Mouse (Mus musculus): Measurements from ENCODE around the gene Nsun2. TPM values are rescaled to one million over a fixed set of nuclear protein-coding genes. Genes with fewer than 3 reads are reported as not detected.

Nsun2 gene
- polyA plus RNA-seq, 1 experiment = 159 TPM

GRCm38 (mm10) chr13:69559291-69559961, 25.9 kb downstream of the Nsun2 start:
- no peak for TF ChIP-seq GATA1 (IDR thresholded peaks at IDR 0.05; ENCODE audit: low read length)

GRCm38 (mm10) chr13:69562004-69562403, 28.5 kb downstream of the Nsun2 start:
- no peak for TF ChIP-seq GATA1 (IDR thresholded peaks at IDR 0.05; ENCODE audit: low read length)

GRCm38 (mm10) chr13:69562654-69563574, 29.4 kb downstream of the Nsun2 start:
- no peak for TF ChIP-seq GATA1 (IDR thresholded peaks at IDR 0.05; ENCODE audit: low read length)

- no peak for TF ChIP-seq GATA1 (IDR thresholded peaks at IDR 0.05; ENCODE audit: low read length)
These were observed 30.4 kb downstream of the Nsun2 start for GRCm38 (mm10) chr13:69563905-69564304.

GRCm38 (mm10) chr13:69564573-69564972, 31.0 kb downstream of the Nsun2 start:
- TF ChIP-seq GATA1 (IDR thresholded peaks at IDR 0.05; ENCODE audit: low read length) = no peak

GRCm38 (mm10) chr13:69569201-69569600, 35.7 kb downstream of the Nsun2 start:
- no peak for TF ChIP-seq GATA1 (IDR thresholded peaks at IDR 0.05; ENCODE audit: low read length)

- no peak for TF ChIP-seq GATA1 (IDR thresholded peaks at IDR 0.05; ENCODE audit: low read length)
These were observed 39.0 kb downstream of the Nsun2 start for GRCm38 (mm10) chr13:69572594-69572993.

- no peak for TF ChIP-seq GATA1 (IDR thresholded peaks at IDR 0.05; ENCODE audit: low read length)
These were observed 43.1 kb downstream of the Nsun2 start for GRCm38 (mm10) chr13:69576676-69577075.

GRCm38 (mm10) chr13:69577181-69577834, 43.8 kb downstream of the Nsun2 start:
- no peak for TF ChIP-seq GATA1 (IDR thresholded peaks at IDR 0.05; ENCODE audit: low read length)

- no peak for TF ChIP-seq GATA1 (IDR thresholded peaks at IDR 0.05; ENCODE audit: low read length)
These were observed 48.9 kb downstream of the Nsun2 start for GRCm38 (mm10) chr13:69582411-69582810.

- TF ChIP-seq GATA1 (IDR thresholded peaks at IDR 0.05; ENCODE audit: low read length) = no peak
These were observed 50.0 kb downstream of the Nsun2 start for GRCm38 (mm10) chr13:69583591-69583990.

GRCm38 (mm10) chr13:69585828-69586227, 52.3 kb downstream of the Nsun2 start:
- TF ChIP-seq GATA1 (IDR thresholded peaks at IDR 0.05; ENCODE audit: low read length) = no peak

- TF ChIP-seq GATA1 (IDR thresholded peaks at IDR 0.05; ENCODE audit: low read length) = no peak
These were observed 52.8 kb downstream of the Nsun2 start for GRCm38 (mm10) chr13:69586337-69586736.

GRCm38 (mm10) chr13:69587849-69588248, 54.3 kb downstream of the Nsun2 start:
- TF ChIP-seq GATA1 (IDR thresholded peaks at IDR 0.05; ENCODE audit: low read length) = no peak

GRCm38 (mm10) chr13:69588263-69588662, 54.7 kb downstream of the Nsun2 start:
- TF ChIP-seq GATA1 (IDR thresholded peaks at IDR 0.05; ENCODE audit: low read length) = no peak

GRCm38 (mm10) chr13:69591338-69591737, 57.8 kb downstream of the Nsun2 start:
- TF ChIP-seq GATA1 (IDR thresholded peaks at IDR 0.05; ENCODE audit: low read length) = no peak

Measured in G1E-ER4 (cell line).